Mouse (Mus musculus) 3T3-L1 (cell line): ENCODE data around the gene T.
"Not testable (repeated sequence)": the region's sequence is repeated elsewhere in the genome, so short reads cannot be mapped to it uniquely, and the experiment has no call there.

ENCODE experiments used
- DNase-seq: peaks from one replicate; pipeline ENCODE4 v3.0.0-alpha.2; 2015; ENCODE audit warnings: low read depth, low spot score

T gene

DNA sequence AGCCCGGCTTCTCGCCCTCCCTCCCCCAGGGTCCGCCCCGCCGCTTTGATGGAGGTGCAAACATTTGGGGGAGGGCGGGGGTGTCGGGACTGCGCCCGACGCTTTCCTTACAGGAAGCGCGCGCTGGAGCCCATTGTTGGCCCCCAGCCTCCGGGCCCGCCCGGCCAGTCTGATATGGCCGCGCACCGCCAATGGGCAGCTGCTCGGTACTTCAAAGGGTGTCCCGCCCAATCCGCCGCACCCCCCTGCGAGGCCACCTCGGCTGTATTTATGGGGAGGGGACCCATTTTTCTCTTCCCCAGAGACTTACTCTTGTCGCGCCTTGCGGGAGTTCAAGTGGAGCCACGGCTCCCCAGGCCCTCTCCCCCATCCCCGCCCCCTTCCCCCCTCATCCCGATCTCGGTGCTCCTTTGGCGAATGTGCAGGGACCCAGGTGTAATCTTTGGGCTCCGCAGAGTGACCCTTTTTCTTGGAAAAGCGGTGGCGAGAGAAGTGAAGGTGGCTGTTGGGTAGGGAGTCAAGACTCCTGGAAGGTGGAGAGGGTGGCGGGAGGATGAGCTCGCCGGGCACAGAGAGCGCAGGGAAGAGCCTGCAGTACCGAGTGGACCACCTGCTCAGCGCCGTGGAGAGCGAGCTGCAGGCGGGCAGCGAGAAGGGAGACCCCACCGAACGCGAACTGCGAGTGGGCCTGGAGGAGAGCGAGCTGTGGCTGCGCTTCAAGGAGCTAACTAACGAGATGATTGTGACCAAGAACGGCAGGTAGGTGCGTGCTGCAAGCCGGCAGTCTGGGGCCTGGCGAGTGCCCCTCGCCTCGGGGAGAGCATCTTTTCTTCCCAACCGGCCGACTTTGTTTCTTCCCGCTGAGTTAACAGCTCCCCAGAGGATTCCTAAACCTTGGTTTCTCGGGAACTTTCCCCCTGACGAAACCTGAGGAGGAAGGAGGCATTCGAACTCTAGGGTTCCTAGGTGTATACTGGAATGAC is at the start of gene T:
Gene T, plus strand, starts transcription at position 446 of the 983 bp plus-strand sequence.
- DNase-seq, result no peak

DNA sequence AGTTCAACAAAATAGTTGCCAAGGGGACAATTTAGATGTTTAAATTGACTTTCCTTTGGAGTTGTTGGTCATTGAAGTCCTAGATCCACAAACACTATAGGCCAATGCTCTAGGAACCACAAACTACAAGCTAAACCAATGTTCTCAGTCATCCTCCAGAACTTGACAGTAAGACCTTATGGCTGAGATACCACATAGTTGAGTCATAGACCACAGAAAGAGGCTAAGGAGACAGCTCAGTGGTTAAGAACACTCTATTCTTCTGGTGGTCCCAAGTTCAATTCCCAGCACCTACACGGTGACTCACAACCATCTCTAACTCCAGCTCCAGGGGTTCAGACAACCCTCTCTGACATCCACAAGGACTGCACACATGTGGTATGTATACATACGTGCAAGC is 48.8 kb upstream of the T start:
- DNase-seq, result peak; percentile 61

- DNase-seq, result no peak
Observed at GRCm38 (mm10) chr17:8388463-8388862, 45.8 kb upstream of the T start.

DNA sequence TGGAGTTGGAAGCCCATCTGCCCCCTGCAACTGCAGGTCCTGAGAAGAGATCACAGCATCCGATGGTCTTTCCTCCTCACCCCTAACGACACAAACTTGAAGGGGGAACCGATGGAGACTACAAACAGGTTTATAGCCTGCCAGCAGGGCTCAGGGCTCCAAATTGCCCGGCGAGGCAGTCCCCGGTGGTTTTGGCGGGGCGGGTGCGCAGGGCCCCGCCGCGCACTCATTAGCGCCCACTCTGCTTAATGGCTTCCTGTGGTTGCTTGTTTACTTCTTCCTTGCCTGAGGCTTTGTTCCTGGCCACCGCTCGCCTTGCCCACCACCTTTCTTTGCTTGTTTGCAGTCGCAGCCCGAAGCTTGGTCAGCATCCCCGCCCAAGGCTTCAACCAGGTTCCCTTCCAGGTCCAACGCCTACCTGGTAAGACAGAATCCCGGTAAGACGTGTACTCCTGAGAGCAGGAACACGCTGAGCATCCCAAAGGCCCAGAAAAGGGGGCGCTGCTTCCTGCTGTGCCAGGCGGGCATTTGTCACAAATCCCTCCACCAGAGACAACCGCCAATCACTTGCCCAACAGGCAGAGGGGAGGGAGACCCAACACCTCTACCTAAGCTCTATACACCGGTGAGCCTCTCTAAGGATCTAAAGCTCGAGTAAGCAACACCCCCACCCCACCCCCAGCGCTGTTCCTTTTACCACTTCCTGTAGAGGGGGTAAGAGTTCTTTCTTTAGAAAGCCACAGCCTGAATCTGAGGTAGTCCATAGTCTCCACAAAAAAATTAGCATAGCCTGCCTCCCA is 45.0 kb upstream of the T start:
- DNase-seq, result no peak

- DNase-seq, result no peak
Observed at GRCm38 (mm10) chr17:8389790-8390095, 44.5 kb upstream of the T start.

DNA sequence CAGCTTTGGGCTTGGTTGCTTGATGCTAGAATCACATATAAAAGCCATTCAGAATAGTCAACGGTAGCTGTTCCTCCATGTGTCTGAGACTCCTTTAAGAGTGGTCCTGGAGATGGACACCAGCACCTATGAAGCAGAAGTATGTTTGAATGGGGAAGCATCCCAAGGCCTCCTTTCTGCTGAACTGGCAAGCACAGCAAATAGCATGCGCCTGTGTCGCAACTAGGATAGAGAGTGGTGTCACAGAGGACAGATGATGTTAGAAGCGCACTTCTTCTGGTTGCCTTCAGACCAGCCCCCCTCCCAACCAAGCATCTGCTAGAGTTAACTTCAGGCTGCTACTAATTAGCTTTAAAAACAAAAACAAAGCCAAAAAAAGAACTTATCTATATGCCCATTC is 43.7 kb upstream of the T start:
- DNase-seq, result no peak

DNA sequence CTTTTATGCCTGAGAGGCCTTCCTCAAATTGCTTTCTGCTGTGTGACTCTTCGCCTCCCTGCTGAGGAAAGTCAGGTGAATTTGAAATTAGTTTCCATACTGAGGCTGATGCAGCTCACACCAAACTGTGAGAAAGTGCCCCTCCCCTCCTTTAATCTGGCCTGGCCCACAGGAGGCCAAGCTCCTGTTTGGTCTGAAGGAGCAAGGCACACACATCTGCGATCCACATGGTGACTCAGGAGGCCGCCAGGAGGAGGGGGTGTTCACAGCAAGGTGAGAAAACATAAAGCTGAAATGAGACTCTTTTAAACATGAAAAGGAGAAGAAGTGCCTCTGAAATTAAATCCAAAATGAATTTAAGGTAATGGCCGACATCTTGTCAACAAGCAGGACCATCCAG is 37.9 kb upstream of the T start:
- no peak for DNase-seq

- DNase-seq, result no peak
Observed at GRCm38 (mm10) chr17:8397946-8398345, 36.3 kb upstream of the T start.

GRCm38 (mm10) chr17:8403932-8404331 is 30.3 kb upstream of the T start:
- DNase-seq, result not testable (repeated sequence)

DNA sequence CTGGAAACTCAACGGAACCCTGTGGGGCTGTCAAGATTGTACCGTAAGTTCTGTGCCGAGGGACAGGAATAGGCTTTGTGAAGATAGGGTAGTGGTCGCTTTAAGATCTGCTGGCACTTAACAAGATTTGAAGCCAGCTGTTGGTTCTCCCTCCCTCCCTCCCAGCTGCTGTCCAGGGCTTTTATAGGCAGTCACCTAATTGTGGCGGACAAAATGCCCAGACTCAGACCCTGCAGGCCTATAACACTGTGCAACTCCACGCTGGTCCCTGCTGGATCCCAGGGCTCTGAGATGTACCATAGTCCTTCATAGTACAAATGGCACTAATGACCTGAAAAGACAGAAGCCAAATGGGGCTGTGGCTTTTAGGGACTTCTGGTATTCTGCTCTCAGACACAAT is 27.9 kb upstream of the T start:
- DNase-seq, result no peak

- DNase-seq, result not testable (repeated sequence)
Observed at GRCm38 (mm10) chr17:8408002-8408401, 26.2 kb upstream of the T start.

GRCm38 (mm10) chr17:8408589-8409295 is 25.5 kb upstream of the T start:
- DNase-seq, result peak; percentile 14

DNA sequence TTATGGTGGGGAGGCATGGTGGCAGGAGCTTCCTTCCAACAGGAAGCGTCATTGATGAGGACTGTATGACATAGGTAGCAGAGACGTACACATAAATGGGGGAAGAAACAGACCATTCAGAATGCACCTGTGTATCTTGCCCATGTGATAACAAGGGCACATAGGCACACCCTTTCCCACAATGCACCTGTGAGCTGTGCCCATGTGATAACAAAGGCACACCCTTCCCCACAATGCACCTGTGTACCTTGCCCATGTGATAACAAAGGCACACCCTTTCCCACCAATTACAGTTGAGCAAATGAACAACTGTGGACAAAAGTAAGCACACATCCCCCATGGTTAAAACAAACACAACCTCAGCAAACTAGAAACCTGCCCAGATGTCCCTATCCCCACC is 23.9 kb upstream of the T start:
- no peak for DNase-seq

DNA sequence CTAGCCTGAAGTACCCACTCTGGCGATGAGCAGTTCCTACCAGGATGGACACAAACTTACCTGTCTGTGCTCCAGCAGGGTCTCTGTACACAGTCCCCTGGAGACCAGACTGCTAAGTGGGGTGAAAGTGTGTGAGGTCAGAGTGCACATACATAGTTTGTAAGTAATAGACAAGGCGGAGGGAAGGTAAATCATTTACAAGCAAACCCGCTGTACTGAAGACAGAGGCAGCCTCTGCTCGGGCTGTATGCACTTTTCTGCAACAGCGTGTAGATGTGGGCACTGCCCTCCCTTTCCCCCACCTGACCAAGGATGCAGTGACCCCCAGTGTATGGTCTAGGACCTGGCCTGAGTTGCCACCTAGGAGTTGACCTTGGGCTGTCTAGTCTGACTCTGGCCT is 20.6 kb upstream of the T start:
- no peak for DNase-seq

DNA sequence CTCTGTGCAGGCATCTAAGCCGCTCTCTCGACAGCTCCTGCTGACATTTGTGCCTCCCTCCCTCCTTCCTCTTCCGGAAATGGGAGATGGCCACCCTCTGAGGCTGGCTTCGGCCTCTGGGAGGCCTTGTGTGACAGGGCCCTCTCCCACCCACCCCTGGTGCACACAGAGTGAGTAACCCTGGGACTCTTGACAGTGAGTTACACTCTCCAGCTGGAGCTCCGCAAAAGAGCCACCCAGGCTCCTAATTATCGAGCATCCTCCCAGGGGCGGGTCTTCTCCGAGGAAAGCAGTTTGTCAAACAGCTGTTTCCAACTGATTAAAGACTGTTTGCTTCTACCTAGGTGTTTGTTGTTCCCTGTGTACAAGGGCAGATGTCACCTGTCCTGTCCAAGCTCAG is 18.7 kb upstream of the T start:
- DNase-seq, result no peak

DNA sequence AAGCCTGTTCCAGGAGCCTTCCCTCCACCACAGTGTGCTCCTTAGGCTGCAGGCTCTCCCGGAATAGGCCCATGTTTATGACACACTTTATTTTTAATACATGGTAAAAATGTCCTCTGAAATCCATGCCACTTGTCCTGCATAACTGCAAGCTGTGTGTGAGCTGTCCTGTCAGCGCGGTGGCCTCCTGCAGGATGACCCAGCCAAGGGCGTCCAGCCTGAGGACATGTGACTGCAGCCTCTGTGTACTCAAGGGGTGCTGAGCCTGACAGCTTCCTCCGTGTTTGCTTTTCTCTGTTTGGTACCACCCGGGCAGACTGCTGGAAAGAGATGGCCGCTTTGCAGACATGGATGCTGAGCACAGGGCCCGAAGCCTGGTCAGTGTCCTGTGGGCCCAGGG is 17.4 kb upstream of the T start:
- no peak for DNase-seq

GRCm38 (mm10) chr17:8420739-8421138 is 13.5 kb upstream of the T start:
- peak; percentile 21 for DNase-seq

GRCm38 (mm10) chr17:8421517-8421916 is 12.7 kb upstream of the T start:
- DNase-seq, result no peak

- DNase-seq, result peak; percentile 55
Observed at GRCm38 (mm10) chr17:8423283-8423682, 10.9 kb upstream of the T start.

- DNase-seq, result no peak
Observed at GRCm38 (mm10) chr17:8429436-8429835, 4.8 kb upstream of the T start.

GRCm38 (mm10) chr17:8429896-8430295 is 4.3 kb upstream of the T start:
- DNase-seq, result no peak

- no peak for DNase-seq
Observed at GRCm38 (mm10) chr17:8432179-8432800, 1.9 kb upstream of the T start.
